Mouse (Mus musculus) heart, postnatal 0 days (tissue): ENCODE measurements at regions not wholly inside any gene's neighbourhood (a gene's known extent, or its start where the extent isn't known, plus 50 kb on each side); places are given as distances from the start of the nearest gene placed in this dataset.

Source experiments
- ATAC-seq: fragments of 200-750 bp; cut with Nextera tagmentation; 2 replicates; pipeline ENCODE4 v1.8.0; 2017; ENCODE audit warnings: low read depth, moderate number of reproducible peaks, moderate library complexity; ENCODE audit not compliant: insufficient read depth
- DNase-seq: peaks from one replicate; pipeline ENCODE4 v3.0.0-alpha.2; 2016; ENCODE audit warnings: low spot score
- H3K27ac ChIP-seq: fragments of 300-500 bp; sonication (generic); 2 replicates; pipeline ENCODE4 v1.5.1; 2014; ENCODE audit warnings: low read depth, mild to moderate bottlenecking
- H3K27me3 ChIP-seq: fragments of 300-500 bp; sonication (generic); 2 replicates; pipeline ENCODE4 v1.6.1; 2014; ENCODE audit warnings: low read length, mixed read lengths; ENCODE audit not compliant: control insufficient read depth, insufficient read depth
- H3K36me3 ChIP-seq: fragments of 300-500 bp; sonication (generic); replicated peaks from 2 replicates; pipeline ENCODE4 v1.6.1; 2014; ENCODE audit warnings: low read length, mixed read lengths; ENCODE audit not compliant: control insufficient read depth, insufficient read depth
- H3K4me1 ChIP-seq: fragments of 300-500 bp; sonication (generic); 2 replicates; pipeline ENCODE4 v1.6.1; 2014; ENCODE audit warnings: antibody characterized with exemption; ENCODE audit not compliant: control insufficient read depth, insufficient read depth
- H3K4me2 ChIP-seq: fragments of 300-500 bp; sonication (generic); 2 replicates; pipeline ENCODE4 v1.6.1; 2014; ENCODE audit warnings: low read depth, mild to moderate bottlenecking, low read length, moderate library complexity
- H3K4me3 ChIP-seq: fragments of 300-500 bp; sonication (generic); 2 replicates; pipeline ENCODE4 v1.5.1; 2014; ENCODE audit warnings: low read depth, low read length
- H3K9ac ChIP-seq: fragments of 300-500 bp; sonication (generic); replicated peaks from 2 replicates; pipeline ENCODE4 v1.6.1; 2014; ENCODE audit warnings: low read depth, low read length, mixed read lengths
- H3K9me3 ChIP-seq: fragments of 300-500 bp; sonication (generic); replicated peaks from 2 replicates; pipeline ENCODE4 v1.6.1; 2016; ENCODE audit warnings: low read length; ENCODE audit not compliant: control insufficient read depth
- CTCF ChIP-seq: IDR thresholded peaks from 2 replicates; pipeline ENCODE4 v1.5.1; 2016; ENCODE audit warnings: antibody characterized with exemption, control low read depth, low read depth
- EP300 ChIP-seq: IDR thresholded peaks from 2 replicates; pipeline ENCODE4 v1.6.1; 2016; ENCODE audit warnings: antibody characterized with exemption, low read depth
- WGBS: fragments of 180-500 bp; shearing (Covaris S2); extraction: QIAGEN DNeasy Blood & Tissue Kit; methylation state at CpG from one replicate; pipeline ENCODE4 v1.1.7; 2014; 5-methylcytosine and 5-hydroxymethylcytosine counted together

- no peaks in the 10 kb centered on the region for H3K27me3 ChIP-seq
Observed at GRCm38 (mm10) chr9:76896347-76896746, 149.2 kb downstream of the Tinag start.

DNA sequence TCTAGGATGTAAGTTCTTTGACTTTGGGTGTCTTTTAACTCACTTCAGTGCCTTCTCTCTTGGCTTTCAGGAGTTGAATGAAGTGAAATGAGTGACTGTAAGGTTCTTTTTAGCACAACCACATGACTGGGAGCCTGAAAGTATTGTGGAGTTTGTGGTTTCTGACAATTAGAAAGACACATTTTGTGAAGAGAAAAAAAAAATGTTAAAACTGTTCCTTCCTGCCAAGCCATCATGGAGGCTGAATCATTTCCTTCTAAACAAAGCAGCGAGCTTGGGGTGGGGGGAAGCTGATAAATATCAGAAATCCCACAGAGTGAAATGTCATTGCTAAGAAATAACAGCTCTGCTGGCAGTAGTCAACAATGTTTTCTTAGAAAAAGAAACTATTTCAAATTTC lies 163.8 kb downstream of the Tinag start:
- no peak overlapping the region for H3K4me2 ChIP-seq
- no peaks in the 10 kb centered on the region for H3K27me3 ChIP-seq
- no peak for TF ChIP-seq EP300
- TF ChIP-seq CTCF = no peak
- H3K9ac ChIP-seq = no peak overlapping the region
- no peaks in the 10 kb centered on the region for H3K9me3 ChIP-seq
- DNase-seq (no peak), ATAC-seq (no peak)
- WGBS = 36% methylated on average over 1 of the region's 1 CpGs
- H3K4me1 ChIP-seq = no peaks in the 10 kb centered on the region
- H3K27ac ChIP-seq = no peak overlapping the region
- no peaks in the 10 kb centered on the region for H3K36me3 ChIP-seq
- no peak overlapping the region for H3K4me3 ChIP-seq

More at GRCm38 (mm10) chr9:76896347-76896746, 149.2 kb downstream of the Tinag start:
- no peak for DNase-seq
- Histone ChIP-seq H3K9ac (no peak overlapping the region), H3K36me3 (no peaks in the 10 kb centered on the region), H3K9me3 (no peaks in the 10 kb centered on the region), H3K4me1 (no peaks in the 10 kb centered on the region), H3K4me2 (no peak overlapping the region), H3K27ac (no peak overlapping the region), H3K4me3 (no peak overlapping the region)
- no peak for ATAC-seq
- no peak for TF ChIP-seq CTCF
- no peak for TF ChIP-seq EP300

- Histone ChIP-seq H3K4me2 (no peak overlapping the region), H3K4me3 (no peak overlapping the region), H3K27ac (no peak overlapping the region), H3K36me3 (no peaks in the 10 kb centered on the region), H3K27me3 (no peaks in the 10 kb centered on the region), H3K9me3 (no peaks in the 10 kb centered on the region), H3K4me1 (no peaks in the 10 kb centered on the region), H3K9ac (no peak overlapping the region)
- no peak for DNase-seq
- ATAC-seq = no peak
- WGBS = 64% methylated on average over 10 of the region's 10 CpGs
- no peak for TF ChIP-seq EP300
Observed at GRCm38 (mm10) chr9:76876020-76876419, 169.6 kb downstream of the Tinag start.

- no peak overlapping the region for H3K27ac ChIP-seq
- WGBS = 47% methylated on average over 2 of the region's 2 CpGs
- H3K4me2 ChIP-seq = no peak overlapping the region
- H3K36me3 ChIP-seq = no peaks in the 10 kb centered on the region
- H3K9me3 ChIP-seq = no peaks in the 10 kb centered on the region
- H3K9ac ChIP-seq = no peak overlapping the region
- no peak for TF ChIP-seq CTCF
- no peak for TF ChIP-seq EP300
- ATAC-seq = no peak
- H3K27me3 ChIP-seq = no peaks in the 10 kb centered on the region
- H3K4me1 ChIP-seq = no peaks in the 10 kb centered on the region
- DNase-seq = no peak
- H3K4me3 ChIP-seq = no peak overlapping the region
Observed at GRCm38 (mm10) chr9:76872418-76872817, 173.2 kb downstream of the Tinag start.

- Histone ChIP-seq H3K9ac (no peak overlapping the region), H3K9me3 (no peaks in the 10 kb centered on the region), H3K4me1 (no peaks in the 10 kb centered on the region), H3K4me2 (no peak overlapping the region), H3K27me3 (no peaks in the 10 kb centered on the region), H3K27ac (no peak overlapping the region), H3K36me3 (no peaks in the 10 kb centered on the region), H3K4me3 (no peak overlapping the region)
- no peak for ATAC-seq
- WGBS = 79% methylated on average over 2 of the region's 2 CpGs
- TF ChIP-seq CTCF (no peak), EP300 (no peak)
- DNase-seq = no peak
Observed at GRCm38 (mm10) chr9:76869635-76870034, 176.0 kb downstream of the Tinag start.

- no peak overlapping the region for H3K4me2 ChIP-seq
- H3K4me1 ChIP-seq = no peaks in the 10 kb centered on the region
- 52% methylated on average over 1 of the region's 1 CpGs for WGBS
- no peak for DNase-seq
- no peak overlapping the region for H3K9ac ChIP-seq
- no peak overlapping the region for H3K27ac ChIP-seq
- H3K27me3 ChIP-seq = no peaks in the 10 kb centered on the region
- ATAC-seq = no peak
- TF ChIP-seq CTCF (no peak), EP300 (no peak)
- no peaks in the 10 kb centered on the region for H3K9me3 ChIP-seq
- no peaks in the 10 kb centered on the region for H3K36me3 ChIP-seq
- H3K4me3 ChIP-seq = no peak overlapping the region
Observed at GRCm38 (mm10) chr9:76868633-76869032, 177.0 kb downstream of the Tinag start.
